Mouse (Mus musculus) midbrain, embryonic 13.5 days (tissue): ENCODE results near the gene Cdyl2. TPM values are rescaled to one million over a fixed set of nuclear protein-coding genes. Genes with fewer than 3 reads are reported as not detected.

Experiments
- ATAC-seq: fragments of 200-750 bp; cut with Nextera tagmentation; 2 replicates; pipeline ENCODE4 v1.8.0; 2017; ENCODE audit warnings: mild to moderate bottlenecking, moderate TSS enrichment, moderate library complexity
- H3K27ac ChIP-seq: fragments of 300-500 bp; sonication (generic); 2 replicates; pipeline ENCODE4 v1.5.1; 2015; ENCODE audit warnings: inconsistent platforms, mild to moderate bottlenecking, moderate library complexity
- H3K27me3 ChIP-seq: fragments of 300-500 bp; sonication (generic); 2 replicates; pipeline ENCODE4 v1.6.1; 2015; ENCODE audit warnings: mild to moderate bottlenecking, inconsistent platforms
- H3K36me3 ChIP-seq: fragments of 300-500 bp; sonication (generic); 2 replicates; pipeline ENCODE4 v1.6.1; 2015; ENCODE audit warnings: mild to moderate bottlenecking, inconsistent platforms
- H3K4me1 ChIP-seq: fragments of 300-500 bp; sonication (generic); replicated peaks from 2 replicates; pipeline ENCODE4 v1.6.1; 2015; ENCODE audit warnings: inconsistent platforms
- H3K4me2 ChIP-seq: fragments of 300-500 bp; sonication (generic); replicated peaks from 2 replicates; pipeline ENCODE4 v1.6.1; 2015; ENCODE audit warnings: moderate library complexity, mild to moderate bottlenecking, inconsistent platforms
- H3K4me3 ChIP-seq: fragments of 300-500 bp; sonication (generic); replicated peaks from 2 replicates; pipeline ENCODE4 v1.5.1; 2015; ENCODE audit warnings: mild to moderate bottlenecking, inconsistent platforms
- H3K9ac ChIP-seq: fragments of 300-500 bp; sonication (generic); replicated peaks from 2 replicates; pipeline ENCODE4 v1.6.1; 2015; ENCODE audit warnings: mild to moderate bottlenecking, inconsistent platforms
- H3K9me3 ChIP-seq: fragments of 300-500 bp; sonication (generic); 2 replicates; pipeline ENCODE4 v1.6.1; 2016; ENCODE audit warnings: mild to moderate bottlenecking, inconsistent platforms
- WGBS: fragments of 180-500 bp; shearing (Covaris S2); methylation state at CpG from one replicate; pipeline ENCODE4 v1.1.7; 2015; 5-methylcytosine and 5-hydroxymethylcytosine counted together
- polyA plus RNA-seq: library from polyadenylated mRNA; unstranded; fragments of >200 nt; fragmentation: Nextera tagmentation; extraction: Ambion mirVana; gene quantifications from 2 replicates; pipeline ENCODE4 v1.2.1, GENCODE M21; 2015

Cdyl2 gene
- polyA plus RNA-seq, 1 experiment from 2014 or later, result 7.9 TPM

DNA sequence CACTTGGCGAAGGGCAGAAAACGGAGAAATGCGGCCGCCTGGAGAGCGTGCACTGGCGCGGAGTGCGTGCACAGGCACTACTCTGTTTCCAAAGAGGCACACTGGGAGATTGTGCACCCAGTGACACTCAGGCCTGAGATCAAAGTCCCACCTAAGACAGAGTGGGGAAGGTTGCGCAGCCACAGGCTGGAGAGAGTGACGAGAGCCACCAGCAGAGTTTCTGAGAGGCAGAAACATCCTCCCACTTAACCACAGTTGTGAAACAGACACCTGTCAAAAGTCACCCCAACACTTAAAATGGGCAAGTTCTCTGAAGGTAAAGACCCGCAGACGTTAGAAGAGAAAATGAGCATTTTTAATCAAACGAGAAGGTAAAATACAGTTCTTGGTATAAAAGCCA is 97.5 kb downstream of the Cdyl2 start:
- H3K9me3 ChIP-seq, result no peaks in the 10 kb centered on the region
- WGBS, result 92% methylated on average over 13 of the region's 13 CpGs
- no peak overlapping the region for H3K4me3 ChIP-seq
- no peak overlapping the region for H3K27ac ChIP-seq
- no peak overlapping the region for H3K9ac ChIP-seq
- no peaks in the 10 kb centered on the region for H3K27me3 ChIP-seq
- no peak overlapping the region for H3K4me2 ChIP-seq
- no peaks in the 10 kb centered on the region for H3K4me1 ChIP-seq
- H3K36me3 ChIP-seq, result no peaks in the 10 kb centered on the region
- ATAC-seq, result no peak

DNA sequence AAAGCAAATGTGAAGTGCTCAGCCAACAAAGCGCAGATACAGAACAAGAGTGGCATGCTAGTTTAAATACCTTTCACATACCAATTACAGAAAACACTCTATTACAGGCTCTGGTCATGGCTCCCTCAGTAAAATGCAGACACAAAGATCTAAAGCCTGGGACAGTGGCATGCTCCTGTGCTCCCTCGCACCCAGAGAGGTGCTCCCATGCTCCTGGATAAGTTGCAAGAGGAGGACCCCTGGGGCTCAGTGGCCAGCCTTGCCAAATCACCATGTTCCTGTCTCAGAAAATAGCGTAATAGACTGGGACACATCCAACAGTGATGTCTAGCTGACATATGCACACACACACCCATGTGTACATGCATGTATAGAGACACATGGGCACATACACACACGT is 98.4 kb downstream of the Cdyl2 start:
- no peak overlapping the region for H3K4me3 ChIP-seq
- no peaks in the 10 kb centered on the region for H3K9me3 ChIP-seq
- H3K4me2 ChIP-seq, result no peak overlapping the region
- no peaks in the 10 kb centered on the region for H3K27me3 ChIP-seq
- no peak overlapping the region for H3K27ac ChIP-seq
- no peaks in the 10 kb centered on the region for H3K4me1 ChIP-seq
- no peak overlapping the region for H3K9ac ChIP-seq
- H3K36me3 ChIP-seq, result no peaks in the 10 kb centered on the region
- no peak for ATAC-seq
- WGBS, result 93% methylated on average over 4 of the region's 4 CpGs

DNA sequence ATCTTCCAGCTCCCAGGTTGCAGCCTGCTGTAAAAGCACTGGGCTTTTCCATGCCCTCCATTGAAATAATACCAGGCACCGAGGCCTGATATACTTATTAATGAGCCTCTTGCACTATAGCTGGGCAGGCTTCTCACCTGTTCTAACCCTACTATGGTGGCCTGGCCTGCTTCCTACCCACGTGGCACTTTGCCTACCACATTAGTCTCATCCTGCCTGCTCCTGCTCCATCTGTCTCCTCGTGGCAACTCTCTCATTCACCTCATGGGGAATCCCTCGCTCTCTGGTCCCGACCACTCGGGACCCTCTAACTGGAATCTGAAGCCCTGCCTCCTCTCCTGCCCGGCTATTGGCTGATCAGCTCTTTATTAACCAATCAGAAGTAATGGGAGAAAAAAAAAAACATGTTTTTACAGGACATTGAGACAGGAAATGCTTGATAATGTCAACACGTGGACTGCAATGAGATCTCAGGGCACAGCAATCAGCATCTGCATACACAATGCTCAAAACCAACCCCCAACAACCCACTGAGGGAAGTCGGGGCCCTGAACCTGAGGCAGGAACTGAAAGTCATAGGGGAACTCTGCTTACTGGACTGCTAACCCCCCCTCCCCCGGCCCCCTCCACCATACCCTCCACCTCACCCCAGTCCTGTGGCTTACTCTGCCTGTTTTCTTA is 99.2 kb downstream of the Cdyl2 start:
- H3K4me1 ChIP-seq, result no peaks in the 10 kb centered on the region
- no peak overlapping the region for H3K27ac ChIP-seq
- WGBS, result 73% methylated on average over 10 of the region's 10 CpGs
- H3K9me3 ChIP-seq, result no peaks in the 10 kb centered on the region
- no peaks in the 10 kb centered on the region for H3K27me3 ChIP-seq
- H3K9ac ChIP-seq, result no peak overlapping the region
- H3K36me3 ChIP-seq, result no peaks in the 10 kb centered on the region
- no peak overlapping the region for H3K4me3 ChIP-seq
- no peak overlapping the region for H3K4me2 ChIP-seq
- no peak for ATAC-seq

DNA sequence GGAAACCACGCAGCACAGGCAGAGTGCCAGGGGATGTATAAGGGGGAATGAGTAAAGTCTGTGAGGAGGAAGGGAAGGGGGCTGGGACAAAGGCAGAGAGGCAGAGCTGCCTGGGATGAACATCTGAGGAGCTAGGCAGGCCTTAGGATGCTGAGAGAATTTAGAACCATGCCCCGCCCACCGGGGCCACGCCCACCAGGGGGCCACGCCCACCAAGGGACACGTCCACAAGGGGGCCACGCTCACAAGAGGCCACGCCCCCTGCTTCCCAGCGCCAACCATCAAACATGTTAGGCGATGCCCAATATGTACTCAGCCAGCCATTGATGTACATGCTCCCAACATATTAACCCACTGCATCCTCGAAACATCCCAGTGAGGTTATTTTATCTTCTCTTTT is 102.7 kb downstream of the Cdyl2 start:
- Histone ChIP-seq H3K9ac (no peak overlapping the region), H3K4me3 (no peak overlapping the region), H3K27ac (no peak overlapping the region), H3K27me3 (no peaks in the 10 kb centered on the region), H3K36me3 (no peaks in the 10 kb centered on the region), H3K4me1 (no peaks in the 10 kb centered on the region), H3K9me3 (no peaks in the 10 kb centered on the region), H3K4me2 (no peak overlapping the region)
- WGBS, result 47% methylated on average over 11 of the region's 11 CpGs
- no peak for ATAC-seq

DNA sequence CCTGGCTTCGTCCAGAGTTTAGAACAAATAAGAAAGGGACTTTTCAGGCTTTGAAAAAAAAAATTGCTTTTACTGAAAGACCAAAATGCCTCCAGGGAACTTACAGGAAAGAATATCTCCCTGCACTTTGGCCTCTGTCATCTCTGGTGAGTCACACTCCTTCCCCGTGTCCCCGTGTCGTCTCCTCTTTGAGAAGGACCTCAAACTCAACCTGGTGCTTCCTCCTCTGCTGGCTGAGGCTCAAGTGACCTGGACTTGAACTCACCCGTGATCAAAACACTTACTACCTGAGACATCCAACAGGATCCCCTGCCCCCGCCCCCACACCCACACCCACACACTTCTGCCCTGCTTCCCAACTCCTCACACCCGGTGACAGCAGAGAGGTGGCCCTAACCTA is 103.8 kb downstream of the Cdyl2 start:
- no peaks in the 10 kb centered on the region for H3K4me1 ChIP-seq
- no peak overlapping the region for H3K4me3 ChIP-seq
- H3K27ac ChIP-seq, result no peak overlapping the region
- H3K27me3 ChIP-seq, result no peaks in the 10 kb centered on the region
- H3K9ac ChIP-seq, result no peak overlapping the region
- no peaks in the 10 kb centered on the region for H3K9me3 ChIP-seq
- H3K36me3 ChIP-seq, result no peaks in the 10 kb centered on the region
- no peak for ATAC-seq
- H3K4me2 ChIP-seq, result no peak overlapping the region
- 94% methylated on average over 7 of the region's 7 CpGs for WGBS

DNA sequence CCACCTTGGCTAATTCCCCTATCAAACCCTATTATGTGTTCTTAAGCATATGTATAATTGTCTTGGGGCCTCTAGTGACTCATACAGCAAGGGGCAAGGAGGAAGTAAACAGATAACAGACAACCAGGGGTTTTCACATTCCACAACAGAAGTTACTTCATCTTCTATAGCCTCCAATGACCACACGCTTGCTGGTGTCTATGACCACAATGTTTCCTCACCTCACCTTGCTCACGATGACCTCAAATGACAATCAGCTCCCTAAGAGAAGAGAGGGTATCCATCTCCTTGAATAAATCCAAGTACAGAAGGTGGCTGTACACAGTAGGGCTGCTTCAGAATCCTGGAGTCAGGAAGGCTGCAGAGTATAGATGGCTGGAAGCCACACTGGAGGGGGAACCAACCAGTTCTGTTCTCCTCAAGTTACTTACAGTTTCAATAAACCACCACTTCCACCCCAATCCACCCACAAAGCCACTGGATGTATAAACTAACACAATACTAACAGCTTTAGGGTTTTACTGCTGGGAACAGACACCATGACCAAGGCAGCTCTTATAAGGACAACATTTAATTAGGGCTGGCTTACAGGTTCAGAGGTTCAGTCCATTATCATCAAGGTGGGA is 104.8 kb downstream of the Cdyl2 start:
- Histone ChIP-seq H3K4me2 (no peak overlapping the region), H3K4me1 (no peaks in the 10 kb centered on the region), H3K27me3 (no peaks in the 10 kb centered on the region), H3K9me3 (no peaks in the 10 kb centered on the region), H3K27ac (no peak overlapping the region), H3K9ac (no peak overlapping the region), H3K4me3 (no peak overlapping the region), H3K36me3 (peaks cover 8% of the 10 kb centered on the region; the same call in 1 of the 2 replicates)
- ATAC-seq, result no peak
- 94% methylated on average over 2 of the region's 2 CpGs for WGBS

DNA sequence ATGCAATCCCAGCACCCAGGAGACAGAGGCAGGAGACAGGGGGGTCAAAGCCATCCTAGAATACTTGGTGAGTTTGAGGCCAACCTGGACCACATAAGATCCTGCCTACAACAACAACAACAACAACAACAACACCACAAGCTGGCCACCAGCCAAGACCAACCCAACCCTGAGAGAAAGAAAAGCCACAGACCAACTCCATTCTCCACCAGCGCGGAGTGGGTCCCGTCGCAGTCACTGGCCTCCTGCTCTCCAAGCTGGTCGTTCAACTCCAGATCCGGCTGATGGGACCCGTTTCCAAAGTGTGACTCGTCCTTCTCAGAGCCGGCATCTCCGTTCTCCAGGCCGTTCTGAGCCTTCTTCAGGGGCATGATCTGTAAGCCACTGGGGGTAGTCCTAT is 109.2 kb downstream of the Cdyl2 start:
- Histone ChIP-seq H3K9me3 (no peaks in the 10 kb centered on the region), H3K36me3 (peaks cover 8% of the 10 kb centered on the region; the same call in 1 of the 2 replicates), H3K27ac (no peak overlapping the region), H3K4me3 (no peak overlapping the region), H3K27me3 (no peaks in the 10 kb centered on the region), H3K4me1 (peaks cover 18% of the 10 kb centered on the region), H3K4me2 (no peak overlapping the region), H3K9ac (no peak overlapping the region)
- ATAC-seq, result no peak
- WGBS, result 96% methylated on average over 11 of the region's 11 CpGs

DNA sequence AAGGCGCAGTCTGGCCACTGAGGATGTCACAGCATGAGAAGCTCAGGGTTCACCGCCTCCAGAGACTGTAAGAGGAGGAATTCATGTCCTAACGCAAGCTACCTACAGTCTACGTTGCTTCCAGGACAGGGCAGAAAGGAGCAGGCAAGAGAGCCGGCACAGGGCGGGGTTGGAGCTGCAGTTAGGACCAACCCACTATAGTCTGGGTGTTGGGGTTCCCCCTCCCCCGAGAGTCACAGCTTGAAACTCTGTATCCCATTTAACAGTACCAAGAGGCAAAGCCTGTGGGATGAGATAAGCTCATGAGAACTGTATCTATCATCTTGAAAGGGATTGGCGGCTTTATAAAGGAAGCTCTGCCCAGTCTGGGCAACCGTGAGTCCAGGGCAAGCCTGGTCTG is 110.5 kb downstream of the Cdyl2 start:
- Histone ChIP-seq H3K36me3 (peaks cover 8% of the 10 kb centered on the region; the same call in 1 of the 2 replicates), H3K9ac (no peak overlapping the region), H3K27me3 (no peaks in the 10 kb centered on the region), H3K4me1 (peaks cover 18% of the 10 kb centered on the region), H3K4me2 (no peak overlapping the region), H3K4me3 (no peak overlapping the region), H3K9me3 (no peaks in the 10 kb centered on the region), H3K27ac (no peak overlapping the region)
- WGBS, result 73% methylated on average over 9 of the region's 9 CpGs
- ATAC-seq, result no peak

DNA sequence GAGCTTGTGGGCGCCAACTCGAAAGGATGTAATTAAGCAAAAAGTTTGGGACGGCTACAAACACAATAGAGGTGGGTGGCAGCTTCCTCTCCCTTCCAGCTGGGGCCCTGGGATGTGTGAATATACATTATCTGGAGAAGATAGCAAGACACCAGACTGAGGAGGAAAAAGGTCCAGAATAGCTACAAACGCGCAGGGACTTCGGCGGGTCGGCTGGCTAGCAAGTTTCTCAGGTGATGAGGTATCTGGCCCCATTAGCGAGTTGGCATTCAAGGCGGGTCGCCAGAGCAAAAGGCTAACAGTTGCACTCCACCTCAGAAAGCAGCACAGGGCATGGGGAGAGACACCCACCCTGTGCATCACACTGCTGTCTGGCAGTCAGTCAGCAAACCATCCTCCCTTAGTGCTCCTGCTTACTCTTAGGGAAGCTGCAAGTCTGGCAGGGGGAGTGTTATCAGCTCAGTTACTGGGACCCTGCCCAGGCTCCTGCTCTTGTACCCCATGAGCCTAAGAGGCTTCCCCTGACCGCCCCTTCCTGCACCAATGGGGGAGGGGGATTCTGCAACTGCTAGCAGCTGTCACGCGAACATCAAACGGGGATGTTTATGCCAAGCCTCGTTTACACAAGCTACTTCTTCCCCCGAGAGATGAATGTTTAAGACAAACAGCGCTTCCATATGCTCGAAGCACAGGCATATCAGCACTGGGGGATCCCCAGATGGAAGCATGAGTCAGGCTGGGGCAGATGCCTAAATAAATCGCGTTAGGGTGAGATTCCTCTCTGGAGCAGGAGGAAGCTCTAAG is 111.4 kb downstream of the Cdyl2 start:
- no peak overlapping the region for H3K4me3 ChIP-seq
- no peak overlapping the region for H3K27ac ChIP-seq
- H3K27me3 ChIP-seq, result no peaks in the 10 kb centered on the region
- H3K4me2 ChIP-seq, result no peak overlapping the region
- peaks cover 18% of the 10 kb centered on the region for H3K4me1 ChIP-seq
- WGBS, result 68% methylated on average over 21 of the region's 21 CpGs
- H3K36me3 ChIP-seq, result peaks cover 8% of the 10 kb centered on the region; the same call in 1 of the 2 replicates
- no peak overlapping the region for H3K9ac ChIP-seq
- ATAC-seq, result 0 out of 2 replicates have a peak, but pooled peaks have one; percentile 47
- no peaks in the 10 kb centered on the region for H3K9me3 ChIP-seq

DNA sequence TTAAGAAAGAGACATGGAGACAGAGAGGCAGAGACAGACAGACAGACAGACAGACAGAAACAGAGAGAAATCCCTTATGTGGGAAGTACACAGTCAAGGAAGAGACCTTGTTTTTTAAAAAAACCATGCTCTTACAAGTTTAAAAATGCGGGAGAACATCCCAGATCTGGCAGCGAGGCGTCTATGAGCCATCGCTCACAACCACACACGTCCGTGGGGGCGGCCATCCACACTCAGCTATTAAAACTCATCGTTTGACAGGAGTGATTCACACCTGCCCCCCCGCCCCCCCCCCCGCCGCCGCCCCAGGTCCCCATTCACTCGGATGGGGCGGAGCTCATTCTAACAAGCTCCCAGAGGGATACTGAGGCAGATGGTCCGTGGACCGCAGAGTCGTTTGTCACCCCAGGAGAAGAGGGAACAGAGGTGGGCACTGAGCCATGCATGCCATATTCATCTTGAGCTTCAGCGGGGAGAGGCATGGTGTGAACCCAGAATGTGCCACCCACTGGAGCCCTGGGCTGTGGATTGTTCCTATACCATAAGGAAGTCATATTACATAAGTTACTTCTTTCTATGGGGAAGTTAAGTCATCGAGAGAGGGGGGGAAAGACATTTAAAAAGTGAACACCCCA is 113.0 kb downstream of the Cdyl2 start:
- Histone ChIP-seq H3K27ac (no peak overlapping the region), H3K4me3 (no peak overlapping the region), H3K4me2 (no peak overlapping the region), H3K36me3 (peaks cover 8% of the 10 kb centered on the region; the same call in 1 of the 2 replicates), H3K9ac (no peak overlapping the region), H3K4me1 (peaks cover 18% of the 10 kb centered on the region), H3K27me3 (no peaks in the 10 kb centered on the region), H3K9me3 (no peaks in the 10 kb centered on the region)
- ATAC-seq, result no peak
- WGBS, result 72% methylated on average over 19 of the region's 19 CpGs

DNA sequence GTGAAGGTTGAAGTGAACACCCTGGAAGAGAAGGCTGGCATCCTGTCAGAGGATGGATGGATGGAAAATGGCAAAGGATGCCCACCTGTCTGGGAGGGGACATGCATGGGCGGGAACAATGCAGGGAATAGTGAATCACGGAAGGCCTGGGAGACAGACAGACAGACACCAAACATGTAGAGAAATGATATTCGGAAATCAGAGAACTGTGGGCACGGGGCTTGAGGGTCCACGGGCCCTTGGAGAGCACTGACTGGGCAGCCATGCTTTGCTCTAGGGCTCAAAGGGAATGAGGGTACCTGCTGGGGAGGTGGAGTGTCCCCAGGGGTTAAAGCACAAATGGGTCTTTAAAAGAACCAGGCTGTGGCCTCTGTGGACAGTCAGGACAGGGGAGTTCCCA is 113.6 kb downstream of the Cdyl2 start:
- WGBS, result 91% methylated on average over 5 of the region's 5 CpGs

DNA sequence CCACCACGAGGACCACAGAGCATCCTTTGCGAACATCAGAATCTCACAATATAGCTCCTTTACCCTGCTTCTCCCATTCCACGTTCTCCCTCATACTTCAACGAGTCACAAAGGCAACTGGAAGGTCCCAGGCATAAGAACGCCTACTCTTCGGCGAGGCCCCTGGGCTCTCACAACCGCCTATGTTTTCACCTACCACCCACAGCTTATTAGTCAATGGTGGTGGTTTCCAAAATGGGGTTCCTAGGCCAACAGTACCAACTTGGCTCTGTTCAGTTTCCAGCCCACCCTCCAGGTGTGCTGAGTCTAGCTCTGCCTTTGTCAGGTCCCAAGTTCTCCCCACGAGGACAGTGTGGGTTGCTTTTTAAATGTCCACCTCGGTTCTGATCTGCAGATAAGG is 114.0 kb downstream of the Cdyl2 start:
- Histone ChIP-seq H3K27ac (no peak overlapping the region), H3K4me3 (no peak overlapping the region), H3K27me3 (no peaks in the 10 kb centered on the region), H3K4me1 (peaks cover 18% of the 10 kb centered on the region), H3K4me2 (no peak overlapping the region), H3K9ac (no peak overlapping the region), H3K36me3 (peaks cover 7% of the 10 kb centered on the region; the same call in 1 of the 2 replicates), H3K9me3 (no peaks in the 10 kb centered on the region)
- ATAC-seq, result no peak
- WGBS, result 90% methylated on average over 10 of the region's 10 CpGs

More for the DNA sequence above, 113.6 kb downstream of the Cdyl2 start:
- Histone ChIP-seq H3K4me1 (peaks cover 18% of the 10 kb centered on the region), H3K27ac (no peak overlapping the region), H3K36me3 (peaks cover 8% of the 10 kb centered on the region; the same call in 1 of the 2 replicates), H3K4me2 (no peak overlapping the region), H3K9me3 (no peaks in the 10 kb centered on the region), H3K27me3 (no peaks in the 10 kb centered on the region), H3K4me3 (no peak overlapping the region), H3K9ac (no peak overlapping the region)
- ATAC-seq, result no peak
